Mouse (Mus musculus) 416B (cell line): ENCODE results near the gene Prss2.
"Not testable (repeated sequence)": the region's sequence is repeated elsewhere in the genome, so short reads cannot be mapped to it uniquely, and the experiment has no call there.

Experiments used
- DNase-seq: peaks from one replicate; pipeline ENCODE4 v3.0.0; 2011; ENCODE audit warnings: low read depth

Gene Prss2

GRCm38 (mm10) chr6:41521487-41521886, at the start of gene Prss2:
Gene Prss2 (plus strand): TSS chr6:41521787.
- DNase-seq = no peak

- no peak for DNase-seq
These were observed 22.2 kb upstream of the Prss2 start for GRCm38 (mm10) chr6:41499374-41499773.

GRCm38 (mm10) chr6:41504915-41505314, 16.7 kb upstream of the Prss2 start:
- DNase-seq = no peak

- peak; percentile 8 for DNase-seq
These were observed 16.3 kb upstream of the Prss2 start for GRCm38 (mm10) chr6:41505323-41505722.

GRCm38 (mm10) chr6:41518017-41518524, 3.5 kb upstream of the Prss2 start:
- peak; percentile 47 for DNase-seq

- DNase-seq = peak; percentile 5
These were observed 4.9 kb downstream of the Prss2 start for GRCm38 (mm10) chr6:41526453-41526852.

GRCm38 (mm10) chr6:41527402-41527801, 5.8 kb downstream of the Prss2 start:
- DNase-seq = no peak

GRCm38 (mm10) chr6:41529987-41530386, 8.4 kb downstream of the Prss2 start:
- DNase-seq = peak; percentile 34

- no peak for DNase-seq
These were observed 10.6 kb downstream of the Prss2 start for GRCm38 (mm10) chr6:41532181-41532580.

- DNase-seq = no peak
These were observed 11.2 kb downstream of the Prss2 start for GRCm38 (mm10) chr6:41532687-41533284.

GRCm38 (mm10) chr6:41537376-41537775, 15.8 kb downstream of the Prss2 start:
- DNase-seq = no peak

GRCm38 (mm10) chr6:41538296-41538695, 16.7 kb downstream of the Prss2 start:
- not testable (repeated sequence) for DNase-seq

GRCm38 (mm10) chr6:41540746-41541145, 19.2 kb downstream of the Prss2 start:
- no peak for DNase-seq

GRCm38 (mm10) chr6:41541746-41542145, 20.2 kb downstream of the Prss2 start:
- no peak for DNase-seq

GRCm38 (mm10) chr6:41542983-41543382, 21.4 kb downstream of the Prss2 start:
- no peak for DNase-seq

GRCm38 (mm10) chr6:41543411-41544050, 21.9 kb downstream of the Prss2 start:
- DNase-seq = no peak

- no peak for DNase-seq
These were observed 22.9 kb downstream of the Prss2 start for GRCm38 (mm10) chr6:41544381-41544924.

- DNase-seq = no peak
These were observed 23.7 kb downstream of the Prss2 start for GRCm38 (mm10) chr6:41545266-41545665.

GRCm38 (mm10) chr6:41547056-41547650, 25.6 kb downstream of the Prss2 start:
- no peak for DNase-seq

- peak; percentile 39 for DNase-seq
These were observed 26.7 kb downstream of the Prss2 start for GRCm38 (mm10) chr6:41548286-41548685.

- DNase-seq = no peak
These were observed 31.9 kb downstream of the Prss2 start for GRCm38 (mm10) chr6:41553356-41554010.
